ENCODE assay signal across 9 mouse cellular contexts in genomic region chr3:129203761-129204440, GRCm38 (mm10). TPM values are rescaled to one million over a fixed set of nuclear protein-coding genes. Genes with fewer than 3 reads are reported as not detected.
DNase-seq lines count a peak whose midpoint lies in the region; ATAC-seq lines count a peak whose summit lies in the region.
"Had no signal": no experiment of that assay in that cellular context is flagged by ENCODE, and none has a peak within 500 bp of the region (broad histone marks: within the 10 kb centered on the region; RNA-seq: fewer than 3 reads in every experiment).

No protein-coding gene starts in this region.

- DNase-seq in heart, embryonic 10.5 days (ENCODE audit: low spot score), result peak; percentile 75
- no peak for DNase-seq in heart, postnatal 14 days
- DNase-seq in hindbrain, embryonic 14.5 days (ENCODE audit: low spot score), result peak; percentile 29
- DNase-seq in midbrain, embryonic 14.5 days, result peak; percentile 52
- no peak for DNase-seq in layer of hippocampus, postnatal 25 days (ENCODE audit: extremely low spot score in 1 of 2, low spot score in 1 of 2)
- no peak for DNase-seq in adipocyte (ENCODE audit: low spot score)
- no peak for DNase-seq in gastrocnemius, postnatal 36 days

- peaks cover 42% of the 10 kb centered on the region for H3K4me1 ChIP-seq in heart, embryonic 10.5 days
- H3K4me1 ChIP-seq in brown adipose tissue, adult 24 weeks (ENCODE audit: control insufficient read depth, insufficient read depth, insufficient read length, low read length), result no peaks in the 10 kb centered on the region
- H3K4me1 ChIP-seq in hindbrain, embryonic 14.5 days (replicated peaks; ENCODE audit: control insufficient read depth, insufficient read depth, low read length), result peaks cover 17% of the 10 kb centered on the region; the same call in 1 of the 2 replicates
- peaks cover 9% of the 10 kb centered on the region; the same call in 1 of the 2 replicates for H3K4me1 ChIP-seq in midbrain, embryonic 14.5 days (ENCODE audit: control insufficient read depth, insufficient read depth, low read length)

- peak overlapping the region; percentile 74 for H3K4me2 ChIP-seq in hindbrain, embryonic 14.5 days (replicated peaks)
- H3K4me2 ChIP-seq in midbrain, embryonic 14.5 days (ENCODE audit: low read length), result peak overlapping the region; percentile 78

- intact Hi-C loops in heart, postnatal 14 days (cut with DNase I), result loop anchor here (1.0 to 10.0 kb wide), 5 partner anchors 739 to 1901 kb away; partner anchors contain the start of gene Neurog2
- intact Hi-C loops in gastrocnemius, postnatal 36 days (cut with DNase I), result loop anchor here (2.0 to 10.0 kb wide), 2 partner anchors 319 to 855 kb away; no protein-coding TSS in a partner anchor

- peaks cover 94% of the 10 kb centered on the region for H3K27me3 ChIP-seq in heart, embryonic 10.5 days (ENCODE audit: insufficient read depth, poor library complexity, severe bottlenecking)
- H3K27me3 ChIP-seq in hindbrain, embryonic 14.5 days (ENCODE audit: control insufficient read depth, insufficient read depth, low read length), result peaks cover 96% of the 10 kb centered on the region
- H3K27me3 ChIP-seq in midbrain, embryonic 14.5 days (ENCODE audit: control insufficient read depth, insufficient read depth, low read length), result peaks cover 91% of the 10 kb centered on the region

- WGBS in heart, embryonic 10.5 days, result under 1% methylated on average over 35 of the region's 35 CpGs
- WGBS in hindbrain, embryonic 14.5 days, result under 1% methylated on average over 35 of the region's 35 CpGs
- under 1% methylated on average over 35 of the region's 35 CpGs for WGBS in midbrain, embryonic 14.5 days

- H3K36me3 ChIP-seq in heart, embryonic 10.5 days, result no peaks in the 10 kb centered on the region
- no peaks in the 10 kb centered on the region for H3K36me3 ChIP-seq in hindbrain, embryonic 14.5 days (replicated peaks; ENCODE audit: control insufficient read depth, insufficient read depth)
- no peaks in the 10 kb centered on the region for H3K36me3 ChIP-seq in midbrain, embryonic 14.5 days (ENCODE audit: control insufficient read depth, insufficient read depth, low read length)

- H3K27ac ChIP-seq in heart, embryonic 10.5 days, result peak overlapping the region; percentile 36; the same call in 1 of the 2 replicates
- no peak overlapping the region for H3K27ac ChIP-seq in brown adipose tissue, adult 24 weeks (replicated peaks; ENCODE audit: low read depth, low read length)
- no peak overlapping the region for H3K27ac ChIP-seq in hindbrain, embryonic 14.5 days
- peak overlapping the region; percentile 43; the same call in 1 of the 2 replicates for H3K27ac ChIP-seq in midbrain, embryonic 14.5 days (replicated peaks; ENCODE audit: low read depth, low read length)

- no peaks in the 10 kb centered on the region for H3K9me3 ChIP-seq in heart, embryonic 10.5 days
- no peaks in the 10 kb centered on the region for H3K9me3 ChIP-seq in hindbrain, embryonic 14.5 days (ENCODE audit: control insufficient read depth, low read length)
- no peaks in the 10 kb centered on the region for H3K9me3 ChIP-seq in midbrain, embryonic 14.5 days (ENCODE audit: control insufficient read depth, low read length)

- ATAC-seq in hindbrain, embryonic 14.5 days (ENCODE audit: low FRiP score), result peak; percentile 43
- ATAC-seq in midbrain, embryonic 14.5 days (ENCODE audit: low FRiP score, low TSS enrichment), result 0 out of 2 replicates have a peak, but pooled peaks have one; percentile 13

- 0 out of 2 replicates have a peak overlapping the region, but pooled peaks have one; percentile 28 for H3K9ac ChIP-seq in hindbrain, embryonic 14.5 days
- H3K9ac ChIP-seq in midbrain, embryonic 14.5 days (replicated peaks; ENCODE audit: low read length), result peak overlapping the region; percentile 38; the same call in 1 of the 2 replicates

- peak overlapping the region; percentile 60 for H3K4me3 ChIP-seq in heart, embryonic 10.5 days
- H3K4me3 ChIP-seq in brown adipose tissue, adult 24 weeks (ENCODE audit: insufficient read depth, low read depth, low read length), result peak overlapping the region; percentile 25; the same call in 1 of the 2 replicates
- peak overlapping the region; percentile 32 for H3K4me3 ChIP-seq in hindbrain, embryonic 14.5 days (replicated peaks; ENCODE audit: low read length)
- H3K4me3 ChIP-seq in midbrain, embryonic 14.5 days (replicated peaks; ENCODE audit: low read depth, low read length), result peak overlapping the region; percentile 39

RNA-seq across cellular contexts. Expression of gene Pitx2, which starts 4.2 kb away (rescaled TPM):
- 35.1 and 60.0 TPM in 2 replicates for polyA plus RNA-seq in heart, embryonic 10.5 days (2016; fragmentation: Nextera tagmentation; extraction: Ambion mirVana)
- total RNA-seq in heart, postnatal 14 days (2021), result under 1 TPM; 0.83 to 0.91 TPM
- polyA plus RNA-seq in brown adipose tissue, adult 24 weeks (2012; ENCODE audit: insufficient read depth, insufficient read length, missing spikeins), result 0.59 TPM in 1 of 2 replicates, not detected in the other
- polyA plus RNA-seq in hindbrain, embryonic 14.5 days (2014; fragmentation: Nextera tagmentation; extraction: Ambion mirVana), result 1.3 and 2.0 TPM in 2 replicates
- polyA plus RNA-seq in midbrain, embryonic 14.5 days (2014; fragmentation: Nextera tagmentation; extraction: Ambion mirVana), result 27.0 and 27.5 TPM in 2 replicates
- total RNA-seq in layer of hippocampus, postnatal 25 days (2021), result not detected
- 1 to 10 TPM; 2.5 to 6.4 TPM for total RNA-seq in gastrocnemius, postnatal 36 days (2021)
- polyA plus RNA-seq: liver, adult 2 months had no signal

Comparison
In these comparisons a context has a peak if more than half of its experiments do, and no peak if none do; other contexts are left out.
1. DNase-seq: peak in heart, embryonic 10.5 days (single experiment), hindbrain, embryonic 14.5 days (single experiment) and midbrain, embryonic 14.5 days (single experiment); none in heart, postnatal 14 days (0 of 2), layer of hippocampus, postnatal 25 days (0 of 2), adipocyte (single experiment) and gastrocnemius, postnatal 36 days (0 of 2).
2. H3K27ac ChIP-seq: peak in heart, embryonic 10.5 days (single experiment) and midbrain, embryonic 14.5 days (single experiment); none in brown adipose tissue, adult 24 weeks (single experiment) and hindbrain, embryonic 14.5 days (single experiment).
3. Peak in every context shown above with its lines, with median percentiles within 50 percentile points of each other: H3K4me3 ChIP-seq.